Comparison of ENCODE assay signal across 16 mouse cellular contexts in the genomic region with DNA sequence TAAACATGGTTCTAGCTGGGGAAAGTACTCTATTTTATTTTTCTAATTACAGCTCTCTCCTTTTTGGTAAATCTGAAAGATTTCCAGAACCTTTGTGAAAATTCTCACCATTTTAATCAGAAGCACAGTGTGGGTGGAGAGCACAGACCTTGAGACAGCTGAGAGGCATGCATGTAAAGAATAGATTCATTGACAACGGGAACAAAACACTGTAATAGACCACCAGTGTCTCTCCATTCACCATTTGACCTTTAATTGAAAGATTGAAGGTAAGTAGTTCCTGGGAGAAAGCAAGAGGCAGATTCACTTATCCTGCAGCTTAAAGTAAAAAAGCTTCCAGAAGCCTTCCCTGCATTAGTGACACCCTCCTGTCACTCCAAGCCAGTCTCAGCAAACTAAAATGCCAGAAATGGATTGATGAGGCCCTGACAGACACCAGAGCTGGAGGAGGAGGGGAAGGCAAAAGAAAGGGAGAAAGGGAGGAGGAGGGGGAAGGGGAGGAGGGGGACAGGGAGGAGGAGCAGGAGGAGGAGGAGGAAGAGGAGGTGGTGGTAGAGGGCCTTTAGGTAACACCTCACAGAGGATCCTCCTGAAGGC.
"Had no signal": no experiment of that assay in that cellular context is flagged by ENCODE, and none has a peak within 500 bp of the region (broad histone marks: within the 10 kb centered on the region; RNA-seq: fewer than 3 reads in every experiment).

No protein-coding gene starts in this region.

- H3K36me3 ChIP-seq: limb, embryonic 10.5 days; limb, embryonic 13.5 days; liver, embryonic 12.5 days; liver, embryonic 15.5 days had no signal

- H3K9ac ChIP-seq: limb, embryonic 13.5 days; liver, embryonic 12.5 days; liver, embryonic 15.5 days had no signal

- H3K9me3 ChIP-seq: limb, embryonic 10.5 days; limb, embryonic 13.5 days; liver, embryonic 12.5 days; liver, embryonic 15.5 days had no signal

- H3K4me3 ChIP-seq: limb, embryonic 10.5 days; limb, embryonic 13.5 days; liver, embryonic 12.5 days; liver, embryonic 15.5 days had no signal

- H3K27ac ChIP-seq: limb, embryonic 10.5 days; limb, embryonic 13.5 days; liver, embryonic 12.5 days; liver, embryonic 15.5 days had no signal

- H3K27me3 ChIP-seq: limb, embryonic 13.5 days; liver, embryonic 12.5 days; liver, embryonic 15.5 days had no signal

- H3K4me1 ChIP-seq: limb, embryonic 10.5 days; limb, embryonic 13.5 days; liver, embryonic 12.5 days; liver, embryonic 15.5 days had no signal

- H3K4me2 ChIP-seq: limb, embryonic 13.5 days; liver, embryonic 12.5 days; liver, embryonic 15.5 days; midbrain, embryonic 11.5 days had no signal

- ATAC-seq: liver, embryonic 12.5 days had no signal

- DNase-seq: kidney, postnatal 14 days; kidney, postnatal 4 days; layer of hippocampus, adult 9-11 months; liver; lung, adult 2 months; lung, postnatal 14 days; lung, postnatal 4 days; midbrain, embryonic 14.5 days; thymus, adult 2 months; thymus, postnatal 14 days; thymus, postnatal 4 days had no signal
